Mouse (Mus musculus): Measurements from ENCODE around the gene Gtf2h5. TPM values are rescaled to one million over a fixed set of nuclear protein-coding genes. Genes with fewer than 3 reads are reported as not detected.
A peak's percentile ranks its signal among the peaks of the same experiment; 100 is the strongest.

The Gtf2h5 gene
- total RNA-seq, 2 experiments from 2014 or later = 123 to 136 TPM

- DNase-seq = no peak
These were observed 34.1 kb downstream of the Gtf2h5 start for GRCm38 (mm10) chr17:6113653-6114052.

DNA sequence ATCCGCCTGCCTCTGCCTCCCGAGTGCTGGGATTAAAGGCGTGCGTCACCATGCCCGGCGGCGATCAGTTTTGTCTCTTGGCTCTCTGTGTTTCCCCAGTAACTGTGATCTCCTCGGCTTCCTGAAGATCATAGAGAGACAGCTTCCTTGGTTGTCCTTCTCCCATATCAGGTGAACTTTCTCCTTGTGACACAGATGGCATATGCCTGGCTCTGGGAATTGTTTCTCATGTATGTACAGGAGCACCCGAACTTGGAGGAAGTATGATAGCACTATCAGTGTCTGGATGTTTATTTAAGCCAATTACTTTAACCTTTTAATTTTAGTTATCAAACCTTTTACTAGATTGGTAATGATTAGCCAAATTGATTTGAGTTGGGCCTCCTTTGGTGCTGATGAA lies 35.5 kb downstream of the Gtf2h5 start:
- DNase-seq = no peak

GRCm38 (mm10) chr17:6117148-6117725 lies 37.7 kb downstream of the Gtf2h5 start:
- no peak for DNase-seq

GRCm38 (mm10) chr17:6117917-6118316 lies 38.3 kb downstream of the Gtf2h5 start:
- DNase-seq = no peak

GRCm38 (mm10) chr17:6118861-6119260 lies 39.3 kb downstream of the Gtf2h5 start:
- no peak for DNase-seq

DNA sequence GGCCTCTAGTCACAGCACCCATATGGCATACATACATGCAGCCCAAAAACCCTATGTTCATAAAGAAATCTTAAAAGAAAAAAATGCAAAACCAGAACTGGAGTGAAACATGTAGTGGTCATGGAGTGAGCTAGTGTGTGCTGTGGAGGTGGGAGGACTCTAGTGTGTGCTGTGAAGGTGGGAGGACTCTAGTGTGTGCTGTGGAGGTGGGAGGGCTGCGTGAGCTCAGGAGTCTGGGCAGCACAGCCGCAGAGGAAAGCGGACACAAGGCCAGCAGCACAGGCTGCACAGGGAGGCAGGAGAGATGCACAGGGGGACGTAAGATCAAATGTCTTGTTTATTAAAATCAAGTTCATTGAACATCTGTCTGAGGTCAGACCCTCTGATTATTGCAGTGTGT lies 44.2 kb downstream of the Gtf2h5 start:
- no peak for DNase-seq

DNA sequence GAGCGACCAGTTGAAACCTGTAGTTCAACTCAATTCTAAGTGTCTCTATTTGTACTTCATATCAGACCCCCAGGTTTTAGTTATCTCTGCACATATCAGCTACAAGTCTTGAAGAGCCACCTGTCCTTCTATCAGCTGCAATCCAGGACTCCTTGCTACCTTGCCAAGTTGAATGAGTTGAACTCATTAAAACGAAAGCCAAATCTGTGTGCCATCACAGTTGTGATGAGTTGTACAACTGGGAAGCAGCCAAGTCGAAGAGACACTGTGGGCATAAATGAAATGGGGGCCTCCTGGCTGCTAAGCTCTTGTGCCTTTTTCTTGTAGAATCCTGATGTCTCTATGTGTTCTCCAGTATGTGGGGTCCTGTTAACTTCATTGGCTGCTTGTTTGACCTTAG lies 45.9 kb downstream of the Gtf2h5 start:
- no peak for DNase-seq

DNA sequence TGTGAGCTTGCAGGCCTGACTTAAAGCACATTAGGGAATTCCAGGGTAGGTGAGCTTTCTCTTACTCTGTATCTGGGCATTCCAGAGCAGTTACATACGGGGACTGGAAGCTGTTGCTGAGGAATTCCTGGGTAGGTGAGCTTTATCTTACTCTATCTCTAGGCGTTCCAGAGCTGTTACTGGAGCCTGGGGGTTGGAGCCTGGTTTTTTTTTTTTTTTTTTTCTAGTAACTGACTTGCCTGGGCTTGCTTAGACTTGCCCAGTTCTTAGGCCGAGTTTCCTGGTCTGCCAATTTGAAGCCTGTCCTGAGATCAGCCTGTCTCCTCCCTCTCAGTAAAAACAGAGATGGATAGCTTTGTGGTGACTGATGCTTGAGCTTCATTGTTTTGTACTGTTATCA lies 48.5 kb downstream of the Gtf2h5 start:
- no peak for DNase-seq

DNA sequence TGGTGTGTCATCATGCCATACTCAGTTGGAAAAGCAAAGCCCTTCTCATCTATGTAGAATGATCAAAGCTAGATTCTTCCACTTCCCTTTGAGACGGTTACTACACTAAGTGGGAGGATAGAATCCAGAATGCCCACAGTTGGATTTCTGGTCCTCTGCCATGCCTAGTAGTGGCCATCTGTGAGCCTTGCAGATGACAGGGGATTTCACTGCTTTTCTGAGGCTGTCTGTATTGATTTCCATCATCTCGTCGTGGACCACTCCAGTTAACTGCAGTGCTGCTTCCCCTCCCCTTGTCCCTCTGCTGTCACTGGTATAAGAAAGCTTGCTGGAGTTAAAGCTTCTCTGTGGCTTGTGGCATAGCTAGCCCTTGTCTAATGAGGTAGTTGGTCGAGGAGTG lies 49.8 kb downstream of the Gtf2h5 start:
- DNase-seq = peak in 1 of 2 experiments; percentile 33

DNA sequence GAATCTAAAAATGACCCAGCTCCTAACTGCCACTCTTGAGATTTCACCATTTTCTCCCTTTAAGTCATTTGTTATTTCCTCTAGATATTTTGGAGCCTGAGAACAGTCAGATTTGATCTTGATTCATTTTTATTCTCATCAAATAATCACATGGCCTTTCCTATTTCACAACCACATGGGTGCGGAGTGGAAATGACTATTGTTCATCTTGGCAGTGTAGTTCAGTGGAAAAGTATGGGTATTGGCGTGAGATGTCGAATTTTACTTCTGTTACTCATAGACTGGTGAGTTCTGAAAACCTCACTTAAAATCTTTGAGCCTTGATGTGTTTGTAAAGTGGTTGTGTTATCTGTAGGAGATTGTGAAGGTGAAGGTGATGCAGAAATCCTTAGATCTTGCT lies 51.5 kb downstream of the Gtf2h5 start:
- DNase-seq = no peak

Small RNA genes lying within 50 kb of the gene (microRNA-seq; reads per million reads assigned to microRNA genes)
- 0 reads per million in 2 experiments for gene Gm22774

Other genes with a start within 250 kb of the Gtf2h5 start
- 10 to 100 TPM; 13.8 to 14.7 TPM for gene Snx9, start 238.5 kb upstream of the Gtf2h5 start, total RNA-seq (2021)
- gene Synj2, start 138.5 kb upstream of the Gtf2h5 start, total RNA-seq (2021) = 10 to 100 TPM; 64.0 to 66.9 TPM
- gene Serac1, start within 50 bp of the Gtf2h5 start, total RNA-seq (2021) = 10 to 100 TPM; 16.0 to 18.2 TPM
- gene Tulp4, start 26.7 kb downstream of the Gtf2h5 start, total RNA-seq (2021) = 100 to 1,000 TPM; 291 to 299 TPM
- gene Tmem181a, start 177.1 kb downstream of the Gtf2h5 start, total RNA-seq (2021) = 10 to 100 TPM; 54.0 to 55.8 TPM
- 10 to 100 TPM; 10.6 to 12.2 TPM for gene Dynlt1a, start 237.7 kb downstream of the Gtf2h5 start, total RNA-seq (2021)